Mouse (Mus musculus): ENCODE data around the gene Tmem19.
"Not testable (repeated sequence)": the region's sequence is repeated elsewhere in the genome, so short reads cannot be mapped to it uniquely, and the experiment has no call there.

Tmem19 gene

GRCm38 (mm10) chr10:115349029-115349428 is 13.3 kb downstream of the Tmem19 start:
- DNase-seq (ENCODE audit: low read depth, low spot score) = no peak

GRCm38 (mm10) chr10:115348131-115348530 is 14.2 kb downstream of the Tmem19 start:
- DNase-seq (ENCODE audit: low read depth, low spot score) = no peak

DNA sequence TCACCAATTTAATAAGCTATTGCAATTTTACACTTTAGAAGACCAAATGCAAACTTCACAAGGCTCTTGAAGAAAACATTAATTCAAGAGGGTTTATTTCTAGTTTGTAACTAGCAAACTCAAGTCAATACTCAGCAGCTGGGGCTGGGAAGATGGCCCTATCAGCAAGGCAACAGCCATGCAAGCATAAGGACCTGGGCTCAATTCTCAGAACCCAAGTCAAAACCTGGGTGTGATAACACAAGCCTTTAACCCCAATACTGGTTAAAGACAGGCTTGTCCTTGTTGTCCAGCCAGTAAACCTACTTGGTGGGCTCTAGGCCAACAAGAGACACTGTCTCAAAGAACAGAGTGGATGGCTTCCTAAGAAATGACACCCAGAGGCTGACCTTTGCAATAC is 15.9 kb downstream of the Tmem19 start:
- no peak for DNase-seq (ENCODE audit: low read depth, low spot score)

DNA sequence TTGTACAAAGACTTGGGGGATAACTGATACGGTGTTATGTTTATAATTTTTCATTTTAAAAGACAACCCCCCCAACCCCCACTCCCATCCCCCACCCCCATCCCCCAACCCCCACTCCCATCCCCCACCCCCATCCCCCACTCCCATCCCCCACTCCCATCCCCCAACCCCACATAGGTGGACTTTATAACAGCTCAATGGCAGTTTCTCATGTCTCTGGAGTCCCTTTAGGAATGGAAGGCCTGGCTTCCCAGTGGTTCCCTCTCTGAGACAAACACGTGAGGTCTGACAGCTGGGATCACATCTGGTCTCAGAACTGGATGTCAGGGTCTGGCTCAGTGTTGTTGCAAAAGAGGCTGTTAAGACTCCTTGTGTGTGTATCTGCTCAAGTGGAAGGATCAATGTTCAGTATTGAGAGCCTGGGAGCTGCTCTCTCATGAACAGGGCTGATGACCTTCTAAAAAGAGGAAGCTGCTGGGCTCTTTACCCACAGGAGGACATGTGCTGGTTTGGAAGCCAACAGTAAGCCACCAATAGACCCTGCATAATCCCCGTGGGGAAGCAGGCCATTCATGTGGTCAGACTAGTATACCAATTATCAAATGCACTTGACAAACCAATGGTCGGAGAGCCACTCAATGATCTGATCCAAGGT is 19.4 kb downstream of the Tmem19 start:
- DNase-seq (ENCODE audit: low read depth, low spot score) = no peak

DNA sequence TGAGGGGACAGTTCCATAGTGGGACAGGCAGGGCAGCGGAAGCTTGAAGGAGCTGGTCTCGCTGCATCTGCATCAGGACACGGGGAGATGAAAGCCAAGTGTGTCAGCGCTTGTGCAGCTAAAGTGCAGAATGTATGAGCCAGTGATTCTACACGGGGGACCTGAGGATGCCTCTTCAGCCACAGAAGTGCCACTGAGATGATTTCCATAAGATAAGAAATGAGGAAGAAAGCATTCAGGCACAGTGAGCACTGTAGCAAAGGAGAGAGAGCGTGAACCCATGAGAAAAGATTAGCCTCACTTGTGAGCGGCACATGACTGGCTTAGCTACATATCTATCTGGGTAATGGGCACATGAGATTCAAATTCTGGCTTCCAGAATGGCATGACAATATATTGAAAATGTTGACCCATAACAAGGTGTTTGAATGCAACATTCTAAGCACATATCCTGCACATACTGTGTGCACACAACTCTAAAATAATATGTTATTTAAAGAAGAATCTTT is 22.4 kb downstream of the Tmem19 start:
- no peak for DNase-seq (ENCODE audit: low read depth, low spot score)

DNA sequence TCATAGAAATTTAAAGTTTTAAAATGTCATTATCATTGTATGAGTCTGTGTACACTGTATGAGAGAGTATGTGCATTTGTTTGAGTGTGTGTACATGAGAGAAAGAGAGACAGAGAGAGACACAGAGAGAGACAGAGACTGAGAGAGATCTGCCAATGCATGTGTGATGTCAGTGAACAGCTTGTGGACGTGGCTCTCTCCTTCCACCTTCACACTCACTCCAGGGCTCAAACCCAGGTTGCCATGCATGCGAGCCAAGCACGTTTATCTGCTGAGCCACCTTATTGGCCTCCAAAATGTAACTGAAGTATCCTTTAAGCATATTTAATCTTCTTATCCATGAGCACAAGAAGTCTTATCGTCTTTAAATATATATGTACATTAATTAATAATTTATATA is 25.4 kb downstream of the Tmem19 start:
- DNase-seq (ENCODE audit: low read depth, low spot score) = no peak

DNA sequence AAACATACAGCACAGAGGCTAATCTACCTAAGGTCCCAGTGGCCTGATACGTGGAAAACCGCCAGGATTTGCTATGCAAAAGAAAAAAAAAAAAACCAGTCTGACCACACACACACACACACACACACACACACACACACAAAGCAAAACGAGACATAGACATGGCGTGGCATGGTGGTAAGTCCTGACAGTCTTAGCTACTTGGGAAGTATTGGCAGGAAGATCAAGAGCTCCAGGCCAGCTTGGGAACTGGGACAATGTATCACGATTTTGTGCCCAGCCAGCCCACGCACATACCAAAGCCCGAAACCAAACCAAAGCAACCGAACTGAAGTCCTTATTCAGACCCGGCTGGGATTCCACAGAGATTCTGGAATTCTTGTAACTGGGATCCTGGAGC is 28.8 kb downstream of the Tmem19 start:
- no peak for DNase-seq (ENCODE audit: low read depth, low spot score)

GRCm38 (mm10) chr10:115332997-115333396 is 29.3 kb downstream of the Tmem19 start:
- DNase-seq (ENCODE audit: low read depth, low spot score) = peak; percentile 46

- peak; percentile 56 for DNase-seq (ENCODE audit: low read depth, low spot score)
Observed at GRCm38 (mm10) chr10:115332420-115332952, 29.8 kb downstream of the Tmem19 start.

- DNase-seq (ENCODE audit: low read depth, low spot score) = no peak
Observed at GRCm38 (mm10) chr10:115329010-115329530, 33.2 kb downstream of the Tmem19 start.

DNA sequence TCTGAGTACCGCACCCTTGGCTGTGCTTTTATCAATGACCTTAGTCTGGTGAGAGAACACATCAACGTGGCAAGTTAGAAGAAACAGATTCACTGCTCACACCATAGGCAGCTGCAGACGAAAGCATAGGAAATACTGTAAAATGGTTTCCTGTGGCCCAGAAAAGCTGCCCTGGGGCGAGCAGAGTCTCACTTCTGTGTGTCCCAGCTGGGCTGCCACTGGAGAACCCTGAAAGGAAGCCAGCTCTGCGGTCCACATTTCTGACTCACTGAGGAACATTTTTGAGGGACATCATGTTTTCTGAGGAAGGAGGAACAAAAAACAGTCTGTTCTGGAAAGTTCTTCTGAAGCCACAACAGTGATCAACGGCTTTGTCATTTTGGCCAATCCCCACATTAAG is 33.8 kb downstream of the Tmem19 start:
- peak; percentile 78 for DNase-seq (ENCODE audit: low read depth, low spot score)

DNA sequence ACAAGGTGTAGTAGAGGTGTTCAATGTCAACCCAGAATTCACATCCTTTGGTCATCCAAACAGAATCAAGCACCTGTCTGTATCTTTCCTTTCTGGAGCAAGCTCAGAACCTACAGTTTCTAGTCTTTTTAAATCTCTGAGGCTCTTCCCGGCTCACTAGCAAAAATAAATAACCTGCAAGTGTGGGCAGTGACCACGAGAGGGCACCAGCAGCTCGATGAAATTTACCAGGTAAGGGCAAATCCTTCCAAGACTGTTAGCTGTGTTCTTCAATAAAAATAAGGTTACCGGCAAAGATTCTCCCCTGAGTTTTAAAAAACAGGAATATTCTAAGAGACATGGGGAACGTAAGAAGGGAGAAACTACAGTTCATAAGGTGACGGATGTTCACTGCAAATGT is 39.0 kb downstream of the Tmem19 start:
- DNase-seq (ENCODE audit: low read depth, low spot score) = peak; percentile 75

GRCm38 (mm10) chr10:115321317-115322035 is 40.8 kb downstream of the Tmem19 start:
- DNase-seq (ENCODE audit: low read depth, low spot score) = no peak

DNA sequence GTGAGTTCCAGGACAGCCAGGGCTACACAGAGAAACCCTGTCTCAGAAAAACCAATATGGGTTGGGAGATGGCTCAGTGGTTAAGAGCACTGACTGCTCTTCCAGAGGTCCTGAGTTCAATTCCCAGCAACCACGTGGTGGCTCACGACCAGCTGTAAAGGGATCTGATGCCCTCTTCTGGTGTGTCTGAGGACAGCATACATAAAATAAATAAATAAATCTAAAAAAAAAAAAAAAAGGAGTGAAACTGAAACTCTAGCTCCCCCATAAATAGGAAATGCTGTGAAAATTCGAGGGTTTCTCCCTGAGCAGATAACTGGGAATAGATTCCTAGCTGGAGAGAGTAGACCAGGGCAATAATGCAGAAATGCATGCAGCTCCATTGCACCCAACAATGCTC is 43.9 kb downstream of the Tmem19 start:
- DNase-seq (ENCODE audit: low read depth, low spot score) = not testable (repeated sequence)

- no peak for DNase-seq (ENCODE audit: low read depth, low spot score)
Observed at GRCm38 (mm10) chr10:115316313-115316712, 46.0 kb downstream of the Tmem19 start.

DNA sequence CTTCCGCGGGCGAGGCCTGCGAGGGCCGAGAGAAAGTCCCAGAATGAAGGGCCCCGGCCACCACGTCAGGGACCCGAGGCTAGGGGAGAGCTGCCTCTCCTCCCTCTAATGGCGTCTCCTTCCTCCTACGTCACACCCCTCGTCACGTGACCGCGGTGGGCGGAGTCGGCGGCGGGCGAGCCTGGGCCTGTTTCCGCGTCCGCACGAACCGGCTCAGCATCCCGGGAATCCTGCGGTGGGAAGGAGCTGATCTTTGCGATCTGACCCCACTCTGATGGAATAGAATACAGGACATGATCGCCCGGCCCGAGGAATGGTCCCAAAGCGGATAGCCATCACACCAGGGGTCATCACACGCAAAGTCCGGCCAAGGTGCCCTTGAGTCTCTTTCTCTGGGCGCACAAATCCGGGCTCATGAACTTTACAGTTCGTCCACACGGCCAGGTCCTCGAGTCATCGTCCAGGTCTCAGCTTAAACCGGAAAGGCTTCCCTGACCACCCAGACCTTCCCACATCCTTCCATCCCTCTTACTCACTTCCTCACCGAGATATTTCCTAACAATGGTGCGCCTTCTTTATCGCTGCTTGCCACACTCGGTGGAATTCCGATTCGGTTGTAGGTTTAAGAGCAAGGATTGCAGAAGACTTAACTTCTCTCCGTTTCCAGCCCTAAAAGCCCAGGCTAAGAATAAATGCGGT is 46.7 kb downstream of the Tmem19 start, which contains the start of gene Rab21:
Gene Rab21 (minus strand): TSS at position 122 of the 699 bp plus-strand sequence.
- peak; percentile 84 for DNase-seq (ENCODE audit: low read depth, low spot score)

DNA sequence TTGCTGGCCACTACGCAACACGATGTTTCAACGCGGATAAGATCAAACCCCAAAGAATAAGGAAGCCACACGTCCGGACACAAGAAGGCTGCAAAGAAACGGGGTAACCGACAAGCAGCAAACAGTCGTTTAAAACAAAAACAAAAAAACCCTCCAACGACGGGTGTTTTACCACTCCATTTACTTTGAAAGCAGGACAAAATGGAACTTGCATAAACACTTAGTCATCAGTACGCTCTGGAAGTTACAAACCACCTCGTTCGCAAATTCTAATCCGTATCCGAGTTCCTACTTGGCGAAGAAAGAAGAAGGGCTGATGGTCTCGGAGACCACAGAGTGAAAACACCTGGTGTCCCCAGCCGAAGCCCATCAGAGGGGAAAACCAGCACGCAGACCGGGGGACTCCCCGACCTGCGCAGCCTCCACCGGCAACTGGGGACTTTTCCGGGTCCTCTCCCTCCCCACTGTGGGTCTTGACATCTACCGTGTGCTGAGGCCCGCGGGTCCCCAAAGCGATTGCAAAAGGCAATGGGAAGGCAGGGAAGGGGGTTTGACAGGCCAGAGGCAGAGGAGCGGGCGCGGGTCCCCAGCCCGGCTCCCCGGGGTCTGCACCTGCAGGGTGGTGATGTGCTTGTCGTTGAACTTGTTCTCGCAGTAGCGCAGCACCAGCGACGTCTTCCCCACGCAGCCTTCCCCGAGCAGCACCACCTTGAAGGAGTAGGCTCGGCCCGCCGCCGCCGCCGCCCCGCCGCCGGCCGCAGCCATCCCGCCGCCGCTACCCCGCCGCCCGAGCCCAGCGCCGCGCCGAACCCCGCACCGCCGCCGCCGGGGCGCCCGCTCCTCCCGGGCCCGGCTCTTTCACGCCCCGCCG is 47.5 kb downstream of the Tmem19 start:
- DNase-seq (ENCODE audit: low read depth, low spot score) = no peak

DNA sequence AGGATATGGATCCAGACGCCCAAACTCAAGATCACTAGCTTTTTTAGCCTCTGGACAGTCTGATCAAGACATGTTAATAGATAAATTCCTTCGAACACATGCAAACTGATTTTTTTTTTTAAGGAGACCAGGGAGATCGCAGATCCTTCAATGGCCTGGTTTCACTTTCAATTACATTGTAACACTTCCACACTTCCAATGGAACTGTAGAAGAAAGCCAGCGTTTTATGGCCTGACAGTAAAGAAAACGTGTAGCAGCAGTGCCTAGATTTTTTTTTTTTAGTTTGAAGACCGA is 48.1 kb downstream of the Tmem19 start:
- no peak for DNase-seq (ENCODE audit: low read depth, low spot score)

GRCm38 (mm10) chr10:115313641-115314286 is 48.5 kb downstream of the Tmem19 start:
- DNase-seq (ENCODE audit: low read depth, low spot score) = no peak

- DNase-seq (ENCODE audit: low read depth, low spot score) = no peak
Observed at GRCm38 (mm10) chr10:115312732-115313131, 49.6 kb downstream of the Tmem19 start.

DNA sequence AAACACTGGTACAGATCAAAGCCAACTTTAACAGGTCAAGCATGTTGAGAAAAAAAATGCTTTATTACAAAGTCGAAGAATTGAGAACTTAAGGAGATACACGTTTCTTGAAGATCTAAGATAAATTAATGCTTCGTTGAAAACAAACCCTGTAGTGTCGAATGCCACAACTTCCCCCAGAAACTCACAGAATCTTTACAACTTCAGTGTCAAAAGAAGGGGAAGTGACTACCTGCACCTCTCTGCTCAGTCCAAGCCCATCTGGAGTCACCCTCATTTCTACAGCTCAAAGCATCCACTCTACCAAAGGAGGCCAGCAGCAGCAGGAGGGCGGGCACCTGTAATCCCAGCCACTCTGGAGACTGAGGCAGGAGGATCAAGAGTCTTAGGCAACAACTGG is 50.1 kb downstream of the Tmem19 start:
- DNase-seq (ENCODE audit: low read depth, low spot score) = no peak

Data from skeletal muscle tissue, adult 2 months (tissue).